Mouse (Mus musculus) 3134 (cell line): ENCODE data around the gene Dapk2.

Source experiments
- DNase-seq: peaks from one replicate; pipeline ENCODE4 v3.0.0-alpha.2; 2011; ENCODE audit warnings: low spot score; ENCODE audit not compliant: insufficient read length; ENCODE audit errors: extremely low read depth

The Dapk2 gene

DNA sequence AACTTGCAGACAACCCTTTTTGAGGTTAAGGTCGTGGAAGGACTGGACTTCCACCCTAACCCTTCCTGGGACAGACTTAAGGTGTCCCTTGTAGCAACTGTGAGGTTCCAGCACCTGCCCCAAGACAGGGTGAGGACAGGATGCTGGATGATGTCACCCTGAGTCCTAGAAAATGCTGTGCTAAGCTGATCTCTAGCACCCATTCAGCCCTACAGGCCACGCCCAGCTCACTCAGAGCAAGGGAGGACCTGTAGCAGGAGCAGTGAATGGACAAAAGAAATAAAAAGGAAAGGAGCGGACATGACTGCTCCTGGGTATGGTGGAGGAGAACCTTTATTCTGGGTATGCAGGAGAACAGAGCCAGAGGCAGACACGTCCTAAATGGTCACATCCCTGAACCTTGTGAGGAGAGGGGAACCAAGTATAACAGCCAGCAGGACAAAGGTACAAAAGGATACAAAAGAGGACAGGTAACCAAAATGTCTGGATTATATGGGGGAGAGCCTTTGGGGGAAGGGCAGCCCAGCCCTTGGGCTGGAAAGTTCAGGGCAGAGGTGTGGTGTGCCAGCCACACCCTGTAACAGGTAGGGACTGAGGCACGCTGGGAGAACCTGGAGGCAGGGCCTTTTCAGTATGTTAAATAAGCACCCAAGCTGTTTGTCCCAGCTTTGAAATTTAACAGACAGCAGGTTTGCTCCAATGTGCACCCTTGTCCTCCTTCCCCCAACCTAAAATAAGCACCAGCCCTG is 67.9 kb downstream of the Dapk2 start:
- DNase-seq = no peak

- no peak for DNase-seq
These were observed 70.6 kb downstream of the Dapk2 start for GRCm38 (mm10) chr9:66228456-66229151.

DNA sequence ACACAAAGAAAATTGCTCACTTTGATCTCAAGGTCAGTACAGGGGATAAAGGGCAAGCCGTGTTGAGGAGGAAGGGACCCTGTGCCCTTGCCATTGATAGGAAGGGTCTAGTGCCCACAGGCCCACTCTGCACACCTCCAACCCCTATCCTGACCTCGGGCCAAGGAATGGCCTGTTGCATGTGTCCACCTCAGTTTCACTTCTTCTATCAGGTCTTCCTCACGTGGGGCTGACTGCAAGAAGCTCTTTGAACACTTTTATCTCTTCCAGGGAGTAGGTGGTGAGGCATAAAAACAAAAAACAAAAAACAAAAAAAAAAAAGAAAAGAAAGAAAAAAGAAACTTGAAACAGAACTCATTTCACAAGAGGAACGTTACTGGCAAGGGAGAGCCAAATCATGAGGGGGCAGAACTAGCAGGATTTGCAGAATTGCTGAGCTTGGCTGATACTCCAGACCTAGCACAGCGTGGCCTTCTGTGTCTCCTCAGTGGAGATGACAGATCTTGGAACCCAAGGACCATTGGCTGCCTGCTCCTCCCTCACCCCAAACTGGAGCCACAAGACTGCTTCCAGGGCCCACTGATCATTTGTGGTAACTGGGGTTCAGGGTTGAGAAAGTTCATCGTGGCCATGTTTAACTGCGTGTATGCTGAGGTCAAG is 73.9 kb downstream of the Dapk2 start:
- DNase-seq = no peak

DNA sequence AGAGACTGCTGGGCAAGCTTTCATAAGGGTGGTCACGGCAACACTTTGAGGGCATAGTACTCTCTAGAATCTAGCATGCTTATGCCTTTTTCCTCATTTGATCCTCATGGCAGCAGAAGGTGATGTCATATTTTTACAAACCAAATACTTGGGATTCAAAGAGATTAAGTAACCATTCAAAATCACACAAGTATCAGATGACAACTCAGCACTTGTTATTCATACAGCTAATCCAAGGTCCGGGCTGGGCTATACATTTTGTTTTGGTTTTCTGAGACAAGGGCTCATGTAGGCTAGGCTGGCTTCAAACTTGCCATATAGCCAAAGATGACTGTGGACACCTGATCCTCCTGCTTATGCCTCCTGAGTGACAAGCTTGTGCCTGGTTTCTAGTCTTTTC is 78.6 kb downstream of the Dapk2 start:
- DNase-seq = no peak

- DNase-seq = no peak
These were observed 79.7 kb downstream of the Dapk2 start for GRCm38 (mm10) chr9:66237742-66238141.

DNA sequence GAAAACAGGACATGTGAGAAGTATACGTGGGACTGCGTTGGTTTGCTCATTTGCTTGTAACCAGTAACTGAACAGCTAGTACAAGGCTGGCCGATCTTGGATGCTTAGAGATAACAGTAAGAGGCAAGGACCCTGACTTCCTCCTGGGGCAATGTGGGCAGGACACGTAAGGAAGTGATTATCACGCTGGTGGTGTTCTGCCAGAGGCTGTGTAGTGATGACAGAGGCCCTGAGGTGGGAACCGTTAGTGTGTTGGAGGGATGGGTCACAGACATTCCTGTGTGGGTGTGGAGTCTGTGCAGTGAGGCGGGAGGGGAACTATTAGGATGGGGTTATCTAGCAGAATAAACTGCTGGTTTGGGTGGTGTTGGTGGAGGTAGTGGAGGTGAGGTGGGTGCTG is 81.2 kb downstream of the Dapk2 start:
- DNase-seq = no peak

DNA sequence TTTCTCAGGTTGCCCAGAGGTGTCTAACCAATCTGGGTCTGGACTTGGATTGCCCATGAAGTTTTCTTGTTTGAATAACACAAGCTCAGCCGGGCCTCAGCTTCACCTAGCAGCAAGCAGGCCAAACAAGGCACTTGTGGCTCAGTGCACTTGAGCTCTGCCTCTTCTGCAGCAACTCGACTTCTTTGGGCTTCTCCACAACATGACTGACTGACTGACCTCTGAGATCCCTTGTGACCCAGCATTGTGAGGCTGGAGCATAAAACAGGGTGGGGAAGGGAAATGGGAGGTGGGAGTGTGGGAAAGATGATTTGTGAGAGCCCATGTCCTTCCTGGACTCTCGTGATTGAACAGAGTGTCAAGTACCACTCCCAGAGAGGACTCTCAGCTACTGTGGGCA is 81.7 kb downstream of the Dapk2 start:
- DNase-seq = no peak

DNA sequence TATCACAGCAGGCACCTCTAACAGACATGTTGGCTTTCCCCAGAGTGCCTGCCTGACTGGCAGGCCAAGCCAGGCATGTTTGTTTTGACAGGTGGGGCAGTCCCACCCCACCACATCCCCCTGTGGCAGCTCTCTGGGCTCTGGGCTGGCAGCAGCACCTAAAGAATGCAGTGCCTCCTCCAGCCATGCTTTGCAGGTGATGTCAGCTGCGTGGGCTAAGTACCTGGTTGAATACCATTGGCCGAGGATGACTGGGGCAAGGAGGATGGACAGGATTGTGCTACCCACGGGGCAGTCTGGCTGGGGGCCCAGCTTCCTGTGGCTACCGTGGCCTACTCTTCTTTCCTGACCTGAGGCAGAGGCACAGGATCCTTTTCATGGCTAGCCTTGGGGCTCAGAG is 82.5 kb downstream of the Dapk2 start:
- DNase-seq = peak; percentile 84

GRCm38 (mm10) chr9:66240991-66241390 is 83.0 kb downstream of the Dapk2 start:
- DNase-seq = no peak

- DNase-seq = no peak
These were observed 83.7 kb downstream of the Dapk2 start for GRCm38 (mm10) chr9:66241722-66242121.

- no peak for DNase-seq
These were observed 85.2 kb downstream of the Dapk2 start for GRCm38 (mm10) chr9:66243240-66243639.

- no peak for DNase-seq
These were observed 86.1 kb downstream of the Dapk2 start for GRCm38 (mm10) chr9:66244079-66244478.

- DNase-seq = no peak
These were observed 87.7 kb downstream of the Dapk2 start for GRCm38 (mm10) chr9:66245707-66246106.

DNA sequence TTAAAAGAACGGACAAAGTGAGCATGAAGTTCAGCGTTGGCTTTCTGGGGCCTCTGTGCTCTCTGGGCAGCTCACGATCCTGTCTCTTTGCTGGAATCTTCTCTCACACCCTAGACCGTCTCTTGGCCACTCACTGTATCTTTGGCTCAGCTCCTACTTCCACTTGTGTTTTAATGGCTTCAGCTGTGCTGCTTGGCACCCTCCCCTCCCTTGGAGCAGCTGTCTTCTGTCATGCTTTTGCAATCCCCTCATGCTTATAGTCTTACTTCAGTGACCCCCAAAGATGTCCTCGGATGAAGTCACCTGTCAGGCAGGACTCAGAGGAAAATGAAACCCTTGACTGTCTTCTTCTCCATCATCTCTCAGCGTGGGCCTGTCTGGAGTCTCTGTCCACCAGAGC is 91.3 kb downstream of the Dapk2 start:
- DNase-seq = no peak

DNA sequence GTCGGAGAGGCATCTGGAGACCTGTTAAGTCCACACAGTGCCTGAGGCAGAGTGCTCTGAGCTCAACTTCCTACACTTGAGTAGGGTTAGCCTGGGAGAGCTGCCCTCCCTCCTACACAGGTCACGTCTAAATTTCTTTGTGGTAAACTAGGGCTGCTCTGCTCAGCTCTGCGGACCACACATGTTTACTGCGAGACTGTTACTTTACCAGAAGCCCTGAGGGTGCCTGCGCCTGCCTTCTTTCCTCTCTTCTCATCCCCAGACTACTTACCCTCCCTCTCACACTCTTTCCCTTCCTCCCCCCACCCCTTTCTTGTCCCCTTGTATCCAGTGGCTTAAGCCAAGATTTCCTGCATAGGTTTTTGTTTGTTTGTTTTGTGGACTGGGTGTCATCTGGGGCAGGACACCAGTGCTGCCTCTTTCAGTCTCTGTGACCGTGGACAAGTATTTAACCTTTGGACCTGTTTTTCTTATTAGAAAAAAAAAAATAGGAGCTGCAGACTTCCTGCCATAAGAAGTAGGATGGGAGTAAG is 93.2 kb downstream of the Dapk2 start:
- no peak for DNase-seq

DNA sequence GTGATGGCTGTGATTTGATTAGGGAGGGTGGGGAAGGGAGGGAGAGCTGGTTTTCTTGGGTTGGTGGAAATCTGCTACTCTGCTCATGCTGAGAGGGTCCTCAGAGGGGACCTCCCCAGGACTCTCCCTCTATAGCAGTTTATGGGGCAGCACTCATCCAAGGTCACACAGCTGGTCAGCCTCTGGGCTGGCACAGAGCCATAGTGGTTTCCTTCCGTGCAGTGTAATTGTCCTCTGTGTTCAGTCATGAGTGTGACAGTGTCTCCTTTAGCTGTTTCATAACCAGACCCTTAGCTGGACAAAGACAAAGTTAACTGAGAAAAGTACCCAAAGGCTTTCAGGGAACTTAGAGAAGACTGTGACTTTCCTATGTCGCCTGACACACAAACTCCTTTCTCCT is 103.7 kb downstream of the Dapk2 start:
- DNase-seq = no peak

DNA sequence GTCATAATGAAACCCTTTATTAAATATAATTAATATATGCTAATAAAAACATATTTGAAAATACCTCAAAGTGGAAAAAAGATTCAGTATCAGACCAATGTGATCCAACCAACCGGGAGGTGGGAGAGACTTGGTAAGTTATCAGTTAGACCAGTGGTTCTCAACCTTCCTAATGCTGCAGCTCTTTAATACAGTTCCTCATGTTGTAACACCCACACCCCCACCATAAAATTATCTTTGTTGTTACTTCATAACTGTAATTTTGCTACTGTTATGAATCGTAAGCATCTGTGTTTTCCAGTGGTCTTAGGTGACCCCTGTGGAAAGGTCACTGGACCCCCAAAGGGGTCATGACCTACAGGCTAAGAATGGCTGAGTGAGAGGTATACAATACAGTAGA is 105.7 kb downstream of the Dapk2 start:
- DNase-seq = no peak

- DNase-seq = no peak
These were observed 107.6 kb downstream of the Dapk2 start for GRCm38 (mm10) chr9:66265645-66266044.

- DNase-seq = peak; percentile 46
These were observed 108.5 kb downstream of the Dapk2 start for GRCm38 (mm10) chr9:66266237-66267170.

- DNase-seq = no peak
These were observed 110.8 kb downstream of the Dapk2 start for GRCm38 (mm10) chr9:66268804-66269203.

DNA sequence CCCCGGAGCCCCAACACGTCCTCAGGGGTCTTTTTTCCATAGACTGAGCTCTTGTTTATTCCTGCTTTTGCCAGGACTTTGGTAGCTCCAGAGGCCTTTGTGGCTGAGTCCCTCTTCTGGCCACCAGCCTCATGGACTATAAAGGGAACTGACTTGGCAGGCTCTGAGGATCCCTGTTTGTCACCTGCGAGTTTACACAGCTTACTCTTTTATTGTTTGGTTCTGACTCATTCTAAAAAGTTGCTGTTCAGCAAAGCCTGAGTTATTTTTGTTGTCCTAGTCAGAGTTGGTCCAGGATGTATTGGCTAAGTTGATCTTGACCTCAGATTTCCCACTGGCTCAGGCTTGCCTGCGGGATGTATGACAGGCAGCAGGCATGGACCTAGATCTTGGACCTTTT is 112.0 kb downstream of the Dapk2 start:
- no peak for DNase-seq
